Mouse (Mus musculus): ENCODE measurements around the gene Anln. TPM values are rescaled to one million over a fixed set of nuclear protein-coding genes. Genes with fewer than 3 reads are reported as not detected.

Anln gene
- total RNA-seq, 2 experiments from 2014 or later: 9.6 to 13.4 TPM

GRCm38 (mm10) chr9:22402976-22403375 lies 14.0 kb upstream of the Anln start:
- DNase-seq: no peak

- no peak for DNase-seq
These were observed 13.0 kb upstream of the Anln start for GRCm38 (mm10) chr9:22402001-22402400.

GRCm38 (mm10) chr9:22399021-22399420 lies 10.0 kb upstream of the Anln start:
- no peak for DNase-seq

- no peak for DNase-seq
These were observed 5.7 kb upstream of the Anln start for GRCm38 (mm10) chr9:22394725-22395124.

GRCm38 (mm10) chr9:22390390-22390789 lies 1.4 kb upstream of the Anln start:
- DNase-seq: no peak

- DNase-seq: no peak
These were observed 803 bp upstream of the Anln start for GRCm38 (mm10) chr9:22389736-22390245.

GRCm38 (mm10) chr9:22388401-22388980 lies 497 bp downstream of the Anln start:
- DNase-seq: peak; percentile 23

GRCm38 (mm10) chr9:22387901-22388300 lies 1.1 kb downstream of the Anln start:
- no peak for DNase-seq

GRCm38 (mm10) chr9:22385890-22386289 lies 3.1 kb downstream of the Anln start:
- DNase-seq: no peak

- no peak for DNase-seq
These were observed 12.9 kb downstream of the Anln start for GRCm38 (mm10) chr9:22376086-22376485.

- DNase-seq: no peak
These were observed 16.2 kb downstream of the Anln start for GRCm38 (mm10) chr9:22372760-22373159.

GRCm38 (mm10) chr9:22368030-22368429 lies 21.0 kb downstream of the Anln start:
- DNase-seq: no peak

- no peak for DNase-seq
These were observed 22.4 kb downstream of the Anln start for GRCm38 (mm10) chr9:22366621-22367020.

GRCm38 (mm10) chr9:22366221-22366620 lies 22.8 kb downstream of the Anln start:
- no peak for DNase-seq

- DNase-seq: no peak
These were observed 28.1 kb downstream of the Anln start for GRCm38 (mm10) chr9:22360916-22361315.

- DNase-seq: no peak
These were observed 33.1 kb downstream of the Anln start for GRCm38 (mm10) chr9:22355919-22356318.

- no peak for DNase-seq
These were observed 35.1 kb downstream of the Anln start for GRCm38 (mm10) chr9:22353901-22354300.

- no peak for DNase-seq
These were observed 35.5 kb downstream of the Anln start for GRCm38 (mm10) chr9:22353465-22353864.

GRCm38 (mm10) chr9:22340331-22340730 lies 48.7 kb downstream of the Anln start:
- no peak for DNase-seq

- DNase-seq: no peak
These were observed 51.8 kb downstream of the Anln start for GRCm38 (mm10) chr9:22337217-22337616.

- peak; percentile 84 for DNase-seq
These were observed 61.3 kb downstream of the Anln start for GRCm38 (mm10) chr9:22327475-22328387.

GRCm38 (mm10) chr9:22327099-22327474 lies 61.9 kb downstream of the Anln start:
- peak; percentile 10 for DNase-seq

- DNase-seq: no peak
These were observed 64.4 kb downstream of the Anln start for GRCm38 (mm10) chr9:22324579-22324978.

Measured in gastrocnemius, postnatal 10 days (tissue).